Mouse (Mus musculus): ENCODE measurements around the gene Vwa2. TPM values are rescaled to one million over a fixed set of nuclear protein-coding genes. Genes with fewer than 3 reads are reported as not detected.

Vwa2 gene
- polyA plus RNA-seq, 1 experiment from 2014 or later = 0.26 TPM

- Histone ChIP-seq H3K9ac (ENCODE audit: low read length) (no peak overlapping the region), H3K9me3 (ENCODE audit: control insufficient read depth, low read length) (no peaks in the 10 kb centered on the region), H3K4me1 (ENCODE audit: control insufficient read depth, insufficient read depth, low read length) (no peaks in the 10 kb centered on the region), H3K4me2 (no peak overlapping the region), H3K36me3 (ENCODE audit: control insufficient read depth, insufficient read depth, low read length) (no peaks in the 10 kb centered on the region), H3K27me3 (ENCODE audit: control insufficient read depth, insufficient read depth, low read length) (no peaks in the 10 kb centered on the region), H3K27ac (ENCODE audit: low read depth, low read length) (no peak overlapping the region), H3K4me3 (ENCODE audit: low read depth, low read length) (no peak overlapping the region)
- DNase-seq (ENCODE audit: low spot score, missing footprints) (no peak), ATAC-seq (ENCODE audit: low FRiP score) (no peak)
- WGBS = 83% methylated on average over 16 of the region's 16 CpGs
Observed at GRCm38 (mm10) chr19:56897654-56898053, 23.6 kb downstream of the Vwa2 start.

GRCm38 (mm10) chr19:56904095-56904494 lies 30.0 kb downstream of the Vwa2 start:
- ATAC-seq (ENCODE audit: low FRiP score) = no peak
- Histone ChIP-seq H3K9ac (ENCODE audit: low read length) (no peak overlapping the region), H3K9me3 (ENCODE audit: control insufficient read depth, low read length) (no peaks in the 10 kb centered on the region), H3K27me3 (ENCODE audit: control insufficient read depth, insufficient read depth, low read length) (no peaks in the 10 kb centered on the region), H3K27ac (ENCODE audit: low read depth, low read length) (no peak overlapping the region), H3K36me3 (ENCODE audit: control insufficient read depth, insufficient read depth, low read length) (no peaks in the 10 kb centered on the region), H3K4me1 (ENCODE audit: control insufficient read depth, insufficient read depth, low read length) (peaks cover 2% of the 10 kb centered on the region; the same call in 1 of the 2 replicates), H3K4me2 (no peak overlapping the region), H3K4me3 (ENCODE audit: low read depth, low read length) (no peak overlapping the region)
- WGBS = 84% methylated on average over 3 of the region's 3 CpGs
- DNase-seq (ENCODE audit: low spot score, missing footprints) = no peak

GRCm38 (mm10) chr19:56905395-56905794 lies 31.3 kb downstream of the Vwa2 start:
- Histone ChIP-seq H3K4me1 (ENCODE audit: control insufficient read depth, insufficient read depth, low read length) (peaks cover 2% of the 10 kb centered on the region; the same call in 1 of the 2 replicates), H3K9me3 (ENCODE audit: control insufficient read depth, low read length) (no peaks in the 10 kb centered on the region), H3K4me3 (ENCODE audit: low read depth, low read length) (no peak overlapping the region), H3K9ac (ENCODE audit: low read length) (no peak overlapping the region), H3K27me3 (ENCODE audit: control insufficient read depth, insufficient read depth, low read length) (no peaks in the 10 kb centered on the region), H3K27ac (ENCODE audit: low read depth, low read length) (no peak overlapping the region), H3K4me2 (no peak overlapping the region), H3K36me3 (ENCODE audit: control insufficient read depth, insufficient read depth, low read length) (no peaks in the 10 kb centered on the region)
- 78% methylated on average over 7 of the region's 7 CpGs for WGBS
- ATAC-seq (ENCODE audit: low FRiP score) (no peak), DNase-seq (ENCODE audit: low spot score, missing footprints) (no peak)

GRCm38 (mm10) chr19:56907850-56908249 lies 33.8 kb downstream of the Vwa2 start:
- H3K27ac ChIP-seq (ENCODE audit: low read depth, low read length) = no peak overlapping the region
- 73% methylated on average over 3 of the region's 3 CpGs for WGBS

GRCm38 (mm10) chr19:56908472-56909270 lies 34.6 kb downstream of the Vwa2 start:
- Histone ChIP-seq H3K9ac (ENCODE audit: low read length) (no peak overlapping the region), H3K27me3 (ENCODE audit: control insufficient read depth, insufficient read depth, low read length) (no peaks in the 10 kb centered on the region), H3K27ac (ENCODE audit: low read depth, low read length) (no peak overlapping the region), H3K4me1 (ENCODE audit: control insufficient read depth, insufficient read depth, low read length) (peaks cover 2% of the 10 kb centered on the region; the same call in 1 of the 2 replicates), H3K4me3 (ENCODE audit: low read depth, low read length) (no peak overlapping the region), H3K36me3 (ENCODE audit: control insufficient read depth, insufficient read depth, low read length) (no peaks in the 10 kb centered on the region), H3K4me2 (no peak overlapping the region), H3K9me3 (ENCODE audit: control insufficient read depth, low read length) (no peaks in the 10 kb centered on the region)
- WGBS = 77% methylated on average over 17 of the region's 17 CpGs
- ATAC-seq (ENCODE audit: low FRiP score) (no peak), DNase-seq (ENCODE audit: low spot score, missing footprints) (peak; percentile 90)

More at GRCm38 (mm10) chr19:56907850-56908249, 33.8 kb downstream of the Vwa2 start:
- ATAC-seq (ENCODE audit: low FRiP score) (no peak), DNase-seq (ENCODE audit: low spot score, missing footprints) (no peak)
- H3K27me3 ChIP-seq (ENCODE audit: control insufficient read depth, insufficient read depth, low read length) = no peaks in the 10 kb centered on the region
- no peaks in the 10 kb centered on the region for H3K36me3 ChIP-seq (ENCODE audit: control insufficient read depth, insufficient read depth, low read length)
- no peak overlapping the region; the same call in 1 of the 2 replicates for H3K9ac ChIP-seq (ENCODE audit: low read length)
- H3K4me1 ChIP-seq (ENCODE audit: control insufficient read depth, insufficient read depth, low read length) = peaks cover 2% of the 10 kb centered on the region; the same call in 1 of the 2 replicates
- no peak overlapping the region for H3K4me2 ChIP-seq
- no peak overlapping the region for H3K4me3 ChIP-seq (ENCODE audit: low read depth, low read length)
- no peaks in the 10 kb centered on the region for H3K9me3 ChIP-seq (ENCODE audit: control insufficient read depth, low read length)

- H3K27me3 ChIP-seq (ENCODE audit: control insufficient read depth, insufficient read depth, low read length) = no peaks in the 10 kb centered on the region
- no peak overlapping the region for H3K4me3 ChIP-seq (ENCODE audit: low read depth, low read length)
- DNase-seq (ENCODE audit: low spot score, missing footprints) (no peak), ATAC-seq (ENCODE audit: low FRiP score) (no peak)
- peaks cover 2% of the 10 kb centered on the region; the same call in 1 of the 2 replicates for H3K4me1 ChIP-seq (ENCODE audit: control insufficient read depth, insufficient read depth, low read length)
- no peaks in the 10 kb centered on the region for H3K36me3 ChIP-seq (ENCODE audit: control insufficient read depth, insufficient read depth, low read length)
- WGBS = 60% methylated on average over 11 of the region's 11 CpGs
- H3K9ac ChIP-seq (ENCODE audit: low read length) = no peak overlapping the region
- no peak overlapping the region for H3K27ac ChIP-seq (ENCODE audit: low read depth, low read length)
- H3K4me2 ChIP-seq = no peak overlapping the region
- no peaks in the 10 kb centered on the region for H3K9me3 ChIP-seq (ENCODE audit: control insufficient read depth, low read length)
Observed at GRCm38 (mm10) chr19:56910561-56910960, 36.5 kb downstream of the Vwa2 start.

- 90% methylated on average over 4 of the region's 4 CpGs for WGBS
- H3K4me1 ChIP-seq (ENCODE audit: control insufficient read depth, insufficient read depth, low read length) = no peaks in the 10 kb centered on the region
- DNase-seq (ENCODE audit: low spot score, missing footprints) = peak; percentile 66
- no peaks in the 10 kb centered on the region for H3K9me3 ChIP-seq (ENCODE audit: control insufficient read depth, low read length)
- no peak overlapping the region for H3K4me3 ChIP-seq (ENCODE audit: low read depth, low read length)
- no peaks in the 10 kb centered on the region for H3K27me3 ChIP-seq (ENCODE audit: control insufficient read depth, insufficient read depth, low read length)
- H3K27ac ChIP-seq (ENCODE audit: low read depth, low read length) = no peak overlapping the region
- no peak for ATAC-seq (ENCODE audit: low FRiP score)
- no peak overlapping the region for H3K4me2 ChIP-seq
- no peaks in the 10 kb centered on the region for H3K36me3 ChIP-seq (ENCODE audit: control insufficient read depth, insufficient read depth, low read length)
- no peak overlapping the region for H3K9ac ChIP-seq (ENCODE audit: low read length)
Observed at GRCm38 (mm10) chr19:56913761-56914160, 39.7 kb downstream of the Vwa2 start.

GRCm38 (mm10) chr19:56914658-56915057 lies 40.6 kb downstream of the Vwa2 start:
- Histone ChIP-seq H3K4me3 (ENCODE audit: low read depth, low read length) (no peak overlapping the region), H3K9me3 (ENCODE audit: control insufficient read depth, low read length) (no peaks in the 10 kb centered on the region), H3K27me3 (ENCODE audit: control insufficient read depth, insufficient read depth, low read length) (no peaks in the 10 kb centered on the region), H3K27ac (ENCODE audit: low read depth, low read length) (no peak overlapping the region), H3K9ac (ENCODE audit: low read length) (no peak overlapping the region), H3K4me1 (ENCODE audit: control insufficient read depth, insufficient read depth, low read length) (no peaks in the 10 kb centered on the region), H3K4me2 (no peak overlapping the region), H3K36me3 (ENCODE audit: control insufficient read depth, insufficient read depth, low read length) (no peaks in the 10 kb centered on the region)
- ATAC-seq (ENCODE audit: low FRiP score) (no peak), DNase-seq (ENCODE audit: low spot score, missing footprints) (no peak)
- WGBS = 91% methylated on average over 3 of the region's 3 CpGs

GRCm38 (mm10) chr19:56915084-56915483 lies 41.0 kb downstream of the Vwa2 start:
- 49% methylated on average over 6 of the region's 6 CpGs for WGBS
- no peak overlapping the region for H3K27ac ChIP-seq (ENCODE audit: low read depth, low read length)
- peak; percentile 51 for DNase-seq (ENCODE audit: low spot score, missing footprints)

More at GRCm38 (mm10) chr19:56915084-56915483, 41.0 kb downstream of the Vwa2 start:
- Histone ChIP-seq H3K4me1 (ENCODE audit: control insufficient read depth, insufficient read depth, low read length) (no peaks in the 10 kb centered on the region), H3K9ac (ENCODE audit: low read length) (no peak overlapping the region), H3K9me3 (ENCODE audit: control insufficient read depth, low read length) (no peaks in the 10 kb centered on the region), H3K4me2 (no peak overlapping the region), H3K36me3 (ENCODE audit: control insufficient read depth, insufficient read depth, low read length) (no peaks in the 10 kb centered on the region), H3K27me3 (ENCODE audit: control insufficient read depth, insufficient read depth, low read length) (no peaks in the 10 kb centered on the region), H3K4me3 (ENCODE audit: low read depth, low read length) (no peak overlapping the region)
- no peak for ATAC-seq (ENCODE audit: low FRiP score)

Data from midbrain, embryonic 11.5 days (tissue).